Mouse (Mus musculus): ENCODE data around the gene Cyb5r3. TPM values are rescaled to one million over a fixed set of nuclear protein-coding genes. Genes with fewer than 3 reads are reported as not detected.

Gene Cyb5r3
- total and polyA plus RNA-seq, 3 experiments, result 22.6 to 67.0 TPM; not detected in 1

GRCm38 (mm10) chr15:83168311-83168710 lies 4.1 kb downstream of the Cyb5r3 start:
- H3K27me3 ChIP-seq (ENCODE audit: control insufficient read depth in 1 of 2, insufficient read depth in 2 of 2, low read length in 2 of 2), result no peaks in the 10 kb centered on the region
- peaks cover 7 to 27% of the 10 kb centered on the region in 2 experiments for H3K4me1 ChIP-seq (ENCODE audit: control insufficient read depth in 1 of 2, insufficient read depth in 2 of 2, low read length in 2 of 2)
- H3K9ac ChIP-seq (ENCODE audit: control insufficient read depth, low read depth, low read length, poor library complexity, severe bottlenecking), result no peak overlapping the region
- H3K79me2 ChIP-seq (ENCODE audit: control insufficient read depth, insufficient read depth, low read length, poor library complexity), result no peaks in the 10 kb centered on the region; the same call in 1 of the 2 replicates
- TF ChIP-seq JUND (IDR thresholded peaks at IDR 0.05; ENCODE audit: low read depth, low read length), result no peak
- no peak for TF ChIP-seq MYC (IDR thresholded peaks at IDR 0.05; ENCODE audit: low read depth, low read length)
- TF ChIP-seq USF1 (IDR thresholded peaks at IDR 0.05; ENCODE audit: low read depth, low read length), result no peak
- no peak for TF ChIP-seq RCOR1 (IDR thresholded peaks at IDR 0.05; ENCODE audit: low read depth, low read length)
- TF ChIP-seq ZMIZ1 (IDR thresholded peaks at IDR 0.05; ENCODE audit: low read depth, low read length), result no peak
- no peak for TF ChIP-seq TCF12 (IDR thresholded peaks at IDR 0.05; ENCODE audit: low read depth, low read length)
- no peak for TF ChIP-seq RAD21 (IDR thresholded peaks at IDR 0.05; ENCODE audit: low read depth, low read length)
- no peak for TF ChIP-seq MYB (IDR thresholded peaks at IDR 0.05; ENCODE audit: low read depth, low read length)
- no peak for TF ChIP-seq ZNF384 (IDR thresholded peaks at IDR 0.05; ENCODE audit: low read depth, low read length)
- no peak for TF ChIP-seq ELF1 (IDR thresholded peaks at IDR 0.05; ENCODE audit: low read depth, low read length)
- TF ChIP-seq CTCF (IDR thresholded peaks at IDR 0.05 in 2 of 3, conservative IDR thresholded peaks at IDR 0.05 in 1 of 3; ENCODE audit: control insufficient read depth in 1 of 3, insufficient read depth in 1 of 3, low read depth in 2 of 3, low read length in 3 of 3, poor library complexity in 1 of 3, severe bottlenecking in 1 of 3), result no peak
- no peak for TF ChIP-seq POLR2AphosphoS2 (IDR thresholded peaks at IDR 0.05; ENCODE audit: low read length)
- TF ChIP-seq HCFC1 (IDR thresholded peaks at IDR 0.05; ENCODE audit: low read depth, low read length), result no peak
- no peak for TF ChIP-seq MAFK (IDR thresholded peaks at IDR 0.05; ENCODE audit: borderline replicate concordance, low read depth, low read length)
- TF ChIP-seq ZKSCAN1 (IDR thresholded peaks at IDR 0.05; ENCODE audit: low read depth, low read length), result no peak
- no peak for TF ChIP-seq ZC3H11A (IDR thresholded peaks at IDR 0.05; ENCODE audit: low read depth, low read length)
- TF ChIP-seq MAZ (IDR thresholded peaks at IDR 0.05; ENCODE audit: low read depth, low read length), result no peak
- no peak for TF ChIP-seq MXI1 (IDR thresholded peaks at IDR 0.05; ENCODE audit: low read depth, low read length)
- TF ChIP-seq EP300 (IDR thresholded peaks at IDR 0.05; ENCODE audit: low read depth in 1 of 2, low read length in 2 of 2), result no peak
- H3K36me3 ChIP-seq (ENCODE audit: control insufficient read depth in 1 of 2, insufficient read depth in 2 of 2, low read length in 2 of 2), result peaks cover 0 to 15% of the 10 kb centered on the region in 2 experiments; a peak in 2 of 4 replicates
- H3K27ac ChIP-seq (ENCODE audit: control insufficient read depth, low read depth, low read length), result no peak overlapping the region
- no peak overlapping the region for H3K4me3 ChIP-seq (ENCODE audit: control insufficient read depth in 1 of 2, insufficient read depth in 1 of 2, low read depth in 2 of 2, low read length in 2 of 2)
- DNase-seq (ENCODE audit: low read depth, low spot score), result no peak
- H3K9me3 ChIP-seq (replicated peaks; ENCODE audit: insufficient read depth, low read length), result no peaks in the 10 kb centered on the region

GRCm38 (mm10) chr15:83167550-83168065 lies 4.8 kb downstream of the Cyb5r3 start:
- H3K9me3 ChIP-seq (replicated peaks; ENCODE audit: insufficient read depth, low read length), result no peaks in the 10 kb centered on the region
- no peak for DNase-seq (ENCODE audit: low read depth, low spot score)
- H3K36me3 ChIP-seq (ENCODE audit: control insufficient read depth in 1 of 2, insufficient read depth in 2 of 2, low read length in 2 of 2), result peaks cover 0 to 15% of the 10 kb centered on the region in 2 experiments; a peak in 2 of 4 replicates
- no peaks in the 10 kb centered on the region; the same call in 1 of the 2 replicates for H3K79me2 ChIP-seq (ENCODE audit: control insufficient read depth, insufficient read depth, low read length, poor library complexity)
- H3K4me1 ChIP-seq (ENCODE audit: control insufficient read depth in 1 of 2, insufficient read depth in 2 of 2, low read length in 2 of 2), result peaks cover 7 to 23% of the 10 kb centered on the region in 2 experiments
- no peak for TF ChIP-seq BHLHE40 (IDR thresholded peaks at IDR 0.05; ENCODE audit: borderline replicate concordance, low read depth, low read length)
- TF ChIP-seq MAX (IDR thresholded peaks at IDR 0.05; ENCODE audit: low read length), result no peak
- TF ChIP-seq ZKSCAN1 (IDR thresholded peaks at IDR 0.05; ENCODE audit: low read depth, low read length), result no peak
- TF ChIP-seq ZC3H11A (IDR thresholded peaks at IDR 0.05; ENCODE audit: low read depth, low read length), result no peak
- no peak for TF ChIP-seq MYC (IDR thresholded peaks at IDR 0.05; ENCODE audit: low read depth, low read length)
- TF ChIP-seq E2F4 (IDR thresholded peaks at IDR 0.05; ENCODE audit: borderline replicate concordance, low read depth, low read length), result no peak
- TF ChIP-seq NRF1 (IDR thresholded peaks at IDR 0.05; ENCODE audit: insufficient read depth, low read depth, low read length, poor library complexity, severe bottlenecking), result no peak
- no peak for TF ChIP-seq MAZ (IDR thresholded peaks at IDR 0.05; ENCODE audit: low read depth, low read length)
- TF ChIP-seq UBTF (IDR thresholded peaks at IDR 0.05; ENCODE audit: borderline replicate concordance, insufficient read depth, low read depth, low read length), result no peak
- no peak for TF ChIP-seq HCFC1 (IDR thresholded peaks at IDR 0.05; ENCODE audit: low read depth, low read length)
- no peak for TF ChIP-seq RCOR1 (IDR thresholded peaks at IDR 0.05; ENCODE audit: low read depth, low read length)
- TF ChIP-seq ELF1 (IDR thresholded peaks at IDR 0.05; ENCODE audit: low read depth, low read length), result no peak
- TF ChIP-seq NELFE (IDR thresholded peaks at IDR 0.05; ENCODE audit: low read depth, low read length), result no peak
- TF ChIP-seq CHD2 (IDR thresholded peaks at IDR 0.05; ENCODE audit: low read length), result no peak
- no peak for TF ChIP-seq TBP (IDR thresholded peaks at IDR 0.05; ENCODE audit: low read depth, low read length)
- no peak for TF ChIP-seq KAT2A (conservative IDR thresholded peaks at IDR 0.05; ENCODE audit: low read depth, low read length)
- TF ChIP-seq CHD1 (IDR thresholded peaks at IDR 0.05; ENCODE audit: low read depth, low read length), result no peak
- no peak for TF ChIP-seq RAD21 (IDR thresholded peaks at IDR 0.05; ENCODE audit: low read depth, low read length)
- H3K27me3 ChIP-seq (ENCODE audit: control insufficient read depth in 1 of 2, insufficient read depth in 2 of 2, low read length in 2 of 2), result no peaks in the 10 kb centered on the region
- H3K27ac ChIP-seq (ENCODE audit: control insufficient read depth, low read depth, low read length), result no peak overlapping the region
- no peak overlapping the region for H3K9ac ChIP-seq (ENCODE audit: control insufficient read depth, low read depth, low read length, poor library complexity, severe bottlenecking)
- H3K4me3 ChIP-seq (ENCODE audit: control insufficient read depth in 1 of 2, insufficient read depth in 1 of 2, low read depth in 2 of 2, low read length in 2 of 2), result no peak overlapping the region
